Mouse (Mus musculus) thymus, adult 2 months (tissue): ENCODE data around the gene Olfr469.

ENCODE experiments used
- CTCF ChIP-seq: fragments of 200-500 bp; IDR thresholded peaks from 2 replicates; pipeline ENCODE4 v1.5.1; 2012; ENCODE audit warnings: mild to moderate bottlenecking, control low read depth, low read length, moderate library complexity, borderline replicate concordance; ENCODE audit not compliant: control insufficient read depth, poor library complexity, insufficient read depth; ENCODE audit errors: extremely low read depth
- POLR2A ChIP-seq: fragments of 200-500 bp; IDR thresholded peaks from 2 replicates; pipeline ENCODE4 v1.6.1; 2012; ENCODE audit warnings: mild to moderate bottlenecking, low read length, control low read depth, moderate library complexity; ENCODE audit not compliant: control insufficient read depth, poor library complexity, insufficient read depth; ENCODE audit errors: extremely low read depth

DNA sequence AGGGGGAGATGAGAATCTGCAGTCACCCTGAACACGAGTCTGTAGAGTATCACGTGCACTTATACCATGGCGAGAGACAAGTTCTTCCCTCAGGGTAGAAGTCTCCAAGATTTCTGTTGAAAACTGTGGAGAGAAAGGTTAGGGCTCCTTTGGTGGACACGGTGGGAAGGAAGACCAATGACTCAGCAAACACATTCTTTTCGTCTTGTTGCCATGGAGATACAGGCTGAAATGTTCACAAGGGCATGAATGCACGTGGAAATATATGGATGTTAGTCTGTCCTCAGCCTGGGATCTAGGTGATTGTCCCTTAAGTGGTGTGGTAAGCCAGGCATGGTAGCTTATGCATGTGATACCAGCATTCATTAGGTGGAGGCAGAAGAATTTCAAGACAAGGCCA, 54.5 kb downstream of the Olfr469 start:
- TF ChIP-seq CTCF (no peak), POLR2A (no peak)
